Mouse (Mus musculus) cortical plate, adult 2 months (tissue): ENCODE measurements around the gene Gm13693. TPM values are rescaled to one million over a fixed set of nuclear protein-coding genes. Genes with fewer than 3 reads are reported as not detected.

Experiments used
- H3K27ac ChIP-seq: fragments of 200-500 bp; 2 replicates; pipeline ENCODE4 v1.5.1; 2012; ENCODE audit warnings: low read length, control low read depth, inconsistent platforms; ENCODE audit not compliant: insufficient read depth
- H3K4me1 ChIP-seq: fragments of 200-500 bp; 2 replicates; pipeline ENCODE4 v1.6.1; 2011; ENCODE audit warnings: low read length; ENCODE audit not compliant: control insufficient read depth, insufficient read depth
- H3K4me3 ChIP-seq: fragments of 200-500 bp; 2 replicates; pipeline ENCODE4 v1.5.1; 2011; ENCODE audit warnings: mild to moderate bottlenecking, low read length, control low read depth; ENCODE audit not compliant: insufficient read depth
- CTCF ChIP-seq: fragments of 200-500 bp; IDR thresholded peaks from 2 replicates; pipeline ENCODE4 v1.5.1; 2011; ENCODE audit warnings: mild to moderate bottlenecking, control low read depth, low read length; ENCODE audit not compliant: insufficient read depth; ENCODE audit errors: extremely low read depth
- POLR2A ChIP-seq: fragments of 200-500 bp; IDR thresholded peaks from 2 replicates; pipeline ENCODE4 v1.6.1; 2011; ENCODE audit warnings: mild to moderate bottlenecking, low read length, control low read depth; ENCODE audit not compliant: insufficient read depth; ENCODE audit errors: extremely low read depth
- polyA plus RNA-seq: library from polyadenylated mRNA; depleted of rRNA; stranded (reverse); fragments of >200 nt; gene quantifications from 2 replicates; pipeline ENCODE4 v1.2.3, GENCODE M21; 2012; rRNA removed

Gene Gm13693
- polyA plus RNA-seq, 1 experiment: not detected

DNA sequence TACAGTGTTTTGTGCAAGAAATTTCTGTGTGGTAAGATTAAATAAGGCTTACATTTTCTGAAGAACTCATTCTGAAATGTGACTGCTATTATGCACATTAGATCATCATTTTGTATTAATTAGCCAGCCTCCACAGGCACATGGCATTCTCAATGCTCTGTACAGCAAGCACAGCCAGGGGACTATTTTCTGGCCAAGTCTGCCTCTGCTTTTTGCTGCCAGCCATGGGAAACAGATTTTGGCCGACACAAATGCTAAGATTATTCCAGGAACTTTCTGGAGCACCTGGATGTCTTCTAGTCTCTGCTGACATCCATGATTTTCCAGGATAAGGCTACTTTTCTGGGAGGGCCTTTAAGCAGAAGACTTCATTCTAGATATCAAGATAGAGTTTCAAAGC is 47.6 kb downstream of the Gm13693 start:
- no peak overlapping the region for H3K4me3 ChIP-seq
- TF ChIP-seq POLR2A (no peak), CTCF (no peak)
- peaks cover 2% of the 10 kb centered on the region for H3K4me1 ChIP-seq

GRCm38 (mm10) chr2:84009818-84010217 is 48.5 kb downstream of the Gm13693 start:
- no peak overlapping the region for H3K27ac ChIP-seq
- no peak for TF ChIP-seq POLR2A
- H3K4me1 ChIP-seq: peaks cover 2% of the 10 kb centered on the region
- H3K4me3 ChIP-seq: no peak overlapping the region

More for the DNA sequence above, 47.6 kb downstream of the Gm13693 start:
- no peak overlapping the region for H3K27ac ChIP-seq

Other genes with a start within 250 kb of the Gm13693 start
- 88.7 and 97.2 TPM in 2 replicates for gene Itgav, start 237.1 kb upstream of the Gm13693 start, polyA plus RNA-seq
- 123 and 131 TPM in 2 replicates for gene Fam171b, start 148.9 kb upstream of the Gm13693 start, polyA plus RNA-seq
- not detected in 2 replicates for gene Zswim2, start 20.3 kb upstream of the Gm13693 start, polyA plus RNA-seq
- not detected in 2 replicates for gene Gm13698, start 5.8 kb upstream of the Gm13693 start, polyA plus RNA-seq
- gene Gm13695, start 5.8 kb downstream of the Gm13693 start, polyA plus RNA-seq: not detected in 2 replicates
- gene Gm13696, start 11.6 kb downstream of the Gm13693 start, polyA plus RNA-seq: not detected in 2 replicates
- gene Gm13694, start 17.4 kb downstream of the Gm13693 start, polyA plus RNA-seq: not detected in 2 replicates
- not detected in 2 replicates for gene Gm13697, start 23.2 kb downstream of the Gm13693 start, polyA plus RNA-seq
- not detected in 2 replicates for gene Gm13691, start 29.1 kb downstream of the Gm13693 start, polyA plus RNA-seq